Mouse (Mus musculus) T-helper 2 cell (primary cell): Measurements from ENCODE around the gene Slc5a11.

Experiments
- in situ Hi-C: fragments of 300-600 bp; cut with MboI, MseI; formaldehyde crosslinking; loops from one replicate; pipeline ENCODE4 v1.15.1; 2025; ENCODE audit warnings: high pct_unique_total_duplicates

Slc5a11 gene

GRCm38 (mm10) chr7:123207561-123207960 lies 7.0 kb upstream of the Slc5a11 start:
- in situ Hi-C loops = loop anchor here (5.0 kb wide), 1 partner anchor 260 kb away; no protein-coding TSS in a partner anchor

GRCm38 (mm10) chr7:123209864-123210263 lies 4.7 kb upstream of the Slc5a11 start:
- in situ Hi-C loops = loop anchor here (5.0 kb wide), 1 partner anchor 257 kb away; no protein-coding TSS in a partner anchor

GRCm38 (mm10) chr7:123211461-123211860 lies 3.1 kb upstream of the Slc5a11 start:
- in situ Hi-C loops = no loop called here

- in situ Hi-C loops = no loop called here
These were observed 2.3 kb upstream of the Slc5a11 start for GRCm38 (mm10) chr7:123212316-123212715.

- in situ Hi-C loops = no loop called here
These were observed 558 bp downstream of the Slc5a11 start for GRCm38 (mm10) chr7:123215138-123215537.

GRCm38 (mm10) chr7:123217448-123218354 lies 3.1 kb downstream of the Slc5a11 start:
- in situ Hi-C loops = no loop called here

GRCm38 (mm10) chr7:123218620-123219019 lies 4.0 kb downstream of the Slc5a11 start:
- in situ Hi-C loops = no loop called here

- in situ Hi-C loops = no loop called here
These were observed 5.4 kb downstream of the Slc5a11 start for GRCm38 (mm10) chr7:123219781-123220632.

GRCm38 (mm10) chr7:123220633-123220942 lies 6.0 kb downstream of the Slc5a11 start:
- in situ Hi-C loops = no loop called here

- in situ Hi-C loops = no loop called here
These were observed 9.5 kb downstream of the Slc5a11 start for GRCm38 (mm10) chr7:123224076-123224475.

- in situ Hi-C loops = no loop called here
These were observed 10.6 kb downstream of the Slc5a11 start for GRCm38 (mm10) chr7:123225159-123225558.

GRCm38 (mm10) chr7:123235449-123235848 lies 20.9 kb downstream of the Slc5a11 start:
- in situ Hi-C loops = no loop called here

GRCm38 (mm10) chr7:123238621-123239020 lies 24.0 kb downstream of the Slc5a11 start:
- in situ Hi-C loops = no loop called here

GRCm38 (mm10) chr7:123240064-123240463 lies 25.5 kb downstream of the Slc5a11 start:
- in situ Hi-C loops = no loop called here

- in situ Hi-C loops = no loop called here
These were observed 27.7 kb downstream of the Slc5a11 start for GRCm38 (mm10) chr7:123242241-123242640.

- in situ Hi-C loops = no loop called here
These were observed 30.3 kb downstream of the Slc5a11 start for GRCm38 (mm10) chr7:123244833-123245232.

GRCm38 (mm10) chr7:123246504-123247084 lies 32.0 kb downstream of the Slc5a11 start:
- in situ Hi-C loops = no loop called here

- in situ Hi-C loops = no loop called here
These were observed 33.6 kb downstream of the Slc5a11 start for GRCm38 (mm10) chr7:123248166-123248565.

GRCm38 (mm10) chr7:123251343-123251742 lies 36.8 kb downstream of the Slc5a11 start:
- in situ Hi-C loops = no loop called here

GRCm38 (mm10) chr7:123253396-123253795 lies 38.8 kb downstream of the Slc5a11 start:
- in situ Hi-C loops = no loop called here

- in situ Hi-C loops = no loop called here
These were observed 39.8 kb downstream of the Slc5a11 start for GRCm38 (mm10) chr7:123254196-123254970.
